Mouse (Mus musculus) lung, postnatal 4 days (tissue): ENCODE measurements around the gene Gm9747.

Experiments
- DNase-seq, 2 experiments: peaks; one replicate each; pipeline ENCODE4 v3.0.0; 2021

The Gm9747 gene

GRCm38 (mm10) chr1:82232812-82233211 lies at the start of gene Gm9747:
Gm9747 (plus strand) TSS chr1:82233112.
- DNase-seq = no peak

GRCm38 (mm10) chr1:82183913-82184442 lies 48.9 kb upstream of the Gm9747 start:
- DNase-seq = peak; percentile 19 to 55

DNA sequence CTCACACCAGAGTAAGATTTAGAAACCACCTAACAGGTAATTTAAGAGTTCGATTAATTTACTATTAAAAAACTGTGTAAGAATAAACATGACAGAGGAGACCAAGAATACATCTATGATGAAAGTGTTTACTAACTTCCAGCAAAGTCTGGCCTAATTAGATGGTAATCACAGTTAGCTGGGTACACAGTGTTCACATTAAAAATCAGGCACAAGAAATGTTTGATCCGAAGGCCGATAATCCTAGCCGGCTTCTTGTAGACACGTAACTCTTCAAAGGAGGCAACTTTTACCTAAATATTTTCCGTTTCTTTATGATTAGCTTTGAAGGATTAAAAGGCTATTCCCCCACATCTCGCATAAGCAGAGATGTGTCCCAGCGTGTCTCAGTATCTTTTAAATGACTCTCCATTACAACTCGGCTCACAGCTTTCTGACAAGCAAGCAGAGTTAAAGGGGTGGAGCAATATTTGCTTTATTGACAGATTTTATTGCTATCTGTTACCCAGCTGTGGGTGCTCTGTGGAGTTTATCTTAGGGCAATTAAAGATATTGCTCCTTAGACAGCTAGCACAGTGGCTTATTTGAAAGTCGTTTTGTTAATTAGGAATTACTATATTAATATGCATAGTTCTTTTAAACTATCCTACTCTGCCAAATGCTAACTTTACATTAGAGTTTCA lies 44.2 kb upstream of the Gm9747 start:
- DNase-seq = no peak

DNA sequence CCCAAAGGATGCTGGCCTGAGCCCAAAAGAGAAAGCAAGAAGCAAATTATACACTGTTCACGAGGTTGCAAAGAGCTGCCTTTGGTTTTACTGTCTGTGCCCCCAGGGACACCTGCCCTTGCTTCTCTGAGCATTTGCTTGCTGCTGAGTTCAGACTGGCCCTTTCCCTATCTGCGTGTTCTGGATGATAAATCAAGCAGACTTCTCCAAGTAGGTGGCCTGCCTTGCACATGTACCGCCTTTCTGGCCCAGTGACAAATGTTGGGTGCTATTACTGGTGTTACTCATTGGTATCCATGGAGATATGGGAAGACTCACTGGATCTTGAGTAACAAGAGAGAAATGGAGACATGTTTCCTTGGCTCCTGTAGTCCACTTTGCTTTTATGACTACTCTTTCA lies 43.4 kb upstream of the Gm9747 start:
- peak; percentile 38 to 41 for DNase-seq

- DNase-seq = peak in 1 of 2 experiments; percentile 2
Observed at GRCm38 (mm10) chr1:82191579-82191978, 41.3 kb upstream of the Gm9747 start.

DNA sequence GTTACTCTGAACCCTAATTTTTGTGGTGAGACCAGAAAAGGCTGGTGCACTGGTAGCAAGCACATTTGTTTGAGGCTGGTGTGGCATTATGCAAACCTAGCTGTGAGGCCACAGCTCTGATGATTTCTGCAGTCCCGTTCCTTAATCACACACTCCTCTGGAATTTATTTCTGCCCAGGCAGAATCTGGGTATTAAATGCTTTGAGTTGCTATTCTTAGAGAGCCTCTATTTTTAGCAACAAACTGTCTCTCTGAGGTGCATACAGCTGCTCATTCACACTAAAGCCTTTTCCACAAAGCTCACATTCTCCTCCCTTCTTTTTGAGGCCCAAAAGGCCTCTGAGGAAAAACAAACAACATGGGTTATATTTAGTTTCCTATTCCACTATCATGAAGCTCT lies 33.0 kb upstream of the Gm9747 start:
- no peak for DNase-seq

DNA sequence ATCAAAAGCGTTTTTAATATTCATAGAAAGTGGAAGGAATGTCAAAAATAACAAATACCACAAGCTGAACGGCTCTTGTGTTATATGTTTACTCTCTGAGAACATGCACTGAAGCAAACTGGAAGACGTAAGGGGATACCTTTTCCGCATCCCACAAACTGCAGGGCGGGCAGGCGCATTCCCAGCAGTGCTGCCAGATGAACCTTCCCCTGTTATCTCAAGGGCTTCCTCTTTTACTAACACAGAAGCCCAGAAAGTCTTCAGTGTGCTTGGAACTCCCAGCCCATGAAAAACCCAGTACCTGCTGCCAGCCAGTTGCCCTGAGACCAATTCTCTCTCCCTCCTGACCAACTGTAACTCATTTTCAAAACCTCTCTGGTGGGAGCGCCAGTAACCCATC lies 32.3 kb upstream of the Gm9747 start:
- peak in 1 of 2 experiments; percentile 27 for DNase-seq

DNA sequence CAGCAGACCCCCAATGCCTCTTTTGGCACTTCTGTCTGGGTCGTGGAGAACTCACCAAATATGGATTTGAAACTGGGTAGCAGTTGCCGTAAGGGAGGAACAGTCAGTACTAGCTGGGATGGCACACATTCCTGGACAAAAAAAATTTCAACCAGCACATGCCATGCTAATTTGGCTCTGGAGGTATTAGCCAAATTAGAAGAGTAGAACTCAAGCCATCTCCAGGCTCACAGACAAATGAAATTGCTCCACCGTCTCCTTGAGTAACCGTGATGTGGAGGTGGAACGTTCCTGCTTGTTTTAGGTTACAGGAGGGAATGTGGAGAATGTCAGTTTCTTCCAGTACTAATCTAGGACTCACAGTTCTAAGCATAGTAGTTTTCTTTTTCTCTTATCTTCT lies 25.4 kb upstream of the Gm9747 start:
- no peak for DNase-seq

GRCm38 (mm10) chr1:82220673-82221396 lies 12.1 kb upstream of the Gm9747 start:
- peak in 1 of 2 experiments; percentile 19 for DNase-seq

DNA sequence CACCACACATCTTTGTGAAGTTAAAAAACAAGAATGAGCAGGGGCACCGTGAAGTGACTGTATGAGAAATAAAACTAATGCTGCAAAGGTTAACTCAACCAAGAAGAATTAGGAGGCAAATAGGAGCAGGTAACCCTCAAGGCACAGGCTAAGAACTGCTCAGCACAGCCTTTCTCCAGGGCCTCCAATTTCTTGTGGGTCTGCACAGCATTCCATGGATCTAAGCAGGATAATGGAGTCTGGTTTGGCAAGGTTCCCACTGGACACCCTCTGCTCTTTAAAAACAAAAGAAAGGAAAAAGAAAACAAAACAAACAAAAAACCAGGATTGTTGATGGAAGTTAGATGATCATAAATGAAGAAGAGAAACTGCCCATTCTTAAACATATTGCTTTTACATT lies 11.4 kb upstream of the Gm9747 start:
- no peak for DNase-seq

- no peak for DNase-seq
Observed at GRCm38 (mm10) chr1:82223042-82223795, 9.7 kb upstream of the Gm9747 start.

- DNase-seq = no peak
Observed at GRCm38 (mm10) chr1:82228841-82229240, 4.1 kb upstream of the Gm9747 start.

DNA sequence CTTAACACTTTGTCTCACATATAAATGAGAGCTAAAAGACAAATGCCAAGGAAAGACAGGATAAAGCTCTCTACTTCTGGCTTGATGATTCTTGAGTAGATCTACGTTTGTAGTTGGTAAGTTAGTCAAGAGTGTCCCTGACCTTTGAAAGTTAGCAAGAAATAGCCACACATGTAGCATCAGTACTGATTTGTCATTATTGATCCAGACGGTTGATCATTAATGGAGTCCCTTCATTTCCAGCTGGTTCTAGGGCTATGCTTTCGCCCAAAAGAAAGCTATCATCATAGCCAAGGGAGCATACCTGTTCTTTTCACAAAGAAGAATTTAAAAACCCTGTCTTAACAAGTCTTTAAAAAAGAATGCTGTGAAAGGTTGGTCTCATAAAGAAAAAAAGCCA lies 1.7 kb downstream of the Gm9747 start:
- no peak for DNase-seq

GRCm38 (mm10) chr1:82235455-82236104 lies 2.7 kb downstream of the Gm9747 start:
- DNase-seq = no peak

GRCm38 (mm10) chr1:82238245-82238644 lies 5.3 kb downstream of the Gm9747 start:
- DNase-seq = no peak

GRCm38 (mm10) chr1:82239409-82240201 lies 6.7 kb downstream of the Gm9747 start:
- DNase-seq = no peak

DNA sequence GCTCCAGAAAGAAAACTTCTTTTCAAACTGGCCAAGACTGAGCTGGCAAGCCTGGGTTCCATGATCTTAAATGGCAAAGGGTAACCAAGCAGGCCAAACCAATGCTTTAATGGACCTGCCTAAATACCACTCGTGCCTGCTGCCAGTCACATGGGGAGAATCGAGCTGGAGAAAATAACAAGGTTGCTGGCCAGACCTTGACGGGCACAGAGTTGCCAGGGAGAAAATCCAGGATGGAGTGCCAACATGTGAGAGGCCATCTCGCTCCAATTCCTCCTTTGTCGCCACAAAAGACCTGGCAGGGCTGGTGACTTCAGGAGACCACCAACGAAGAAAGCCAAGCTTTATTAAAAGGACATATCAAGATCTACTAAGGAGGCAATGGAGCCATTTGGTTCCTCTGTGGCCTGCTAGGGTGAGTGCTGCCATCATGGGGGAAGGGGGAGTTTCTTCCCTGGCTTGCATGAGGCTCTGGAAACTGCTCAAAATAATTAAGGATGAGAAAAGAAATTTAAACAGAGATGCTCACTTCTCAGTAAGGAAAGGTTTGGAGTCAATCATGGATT lies 10.4 kb downstream of the Gm9747 start:
- DNase-seq = no peak

- DNase-seq = peak in 1 of 2 experiments; percentile 24
Observed at GRCm38 (mm10) chr1:82245002-82245401, 12.1 kb downstream of the Gm9747 start.

GRCm38 (mm10) chr1:82247221-82247951 lies 14.5 kb downstream of the Gm9747 start:
- DNase-seq = no peak

GRCm38 (mm10) chr1:82253789-82254445 lies 21.0 kb downstream of the Gm9747 start:
- DNase-seq = no peak
